Mouse (Mus musculus): Measurements from ENCODE around the gene Zfp384. TPM values are rescaled to one million over a fixed set of nuclear protein-coding genes. Genes with fewer than 3 reads are reported as not detected.
A peak's percentile ranks its signal among the peaks of the same experiment; 100 is the strongest.
"Not testable (repeated sequence)": the region's sequence is repeated elsewhere in the genome, so short reads cannot be mapped to it uniquely, and the experiment has no call there.

Gene Zfp384
- polyA plus RNA-seq, 2 experiments: 12.4 to 103 TPM

DNA sequence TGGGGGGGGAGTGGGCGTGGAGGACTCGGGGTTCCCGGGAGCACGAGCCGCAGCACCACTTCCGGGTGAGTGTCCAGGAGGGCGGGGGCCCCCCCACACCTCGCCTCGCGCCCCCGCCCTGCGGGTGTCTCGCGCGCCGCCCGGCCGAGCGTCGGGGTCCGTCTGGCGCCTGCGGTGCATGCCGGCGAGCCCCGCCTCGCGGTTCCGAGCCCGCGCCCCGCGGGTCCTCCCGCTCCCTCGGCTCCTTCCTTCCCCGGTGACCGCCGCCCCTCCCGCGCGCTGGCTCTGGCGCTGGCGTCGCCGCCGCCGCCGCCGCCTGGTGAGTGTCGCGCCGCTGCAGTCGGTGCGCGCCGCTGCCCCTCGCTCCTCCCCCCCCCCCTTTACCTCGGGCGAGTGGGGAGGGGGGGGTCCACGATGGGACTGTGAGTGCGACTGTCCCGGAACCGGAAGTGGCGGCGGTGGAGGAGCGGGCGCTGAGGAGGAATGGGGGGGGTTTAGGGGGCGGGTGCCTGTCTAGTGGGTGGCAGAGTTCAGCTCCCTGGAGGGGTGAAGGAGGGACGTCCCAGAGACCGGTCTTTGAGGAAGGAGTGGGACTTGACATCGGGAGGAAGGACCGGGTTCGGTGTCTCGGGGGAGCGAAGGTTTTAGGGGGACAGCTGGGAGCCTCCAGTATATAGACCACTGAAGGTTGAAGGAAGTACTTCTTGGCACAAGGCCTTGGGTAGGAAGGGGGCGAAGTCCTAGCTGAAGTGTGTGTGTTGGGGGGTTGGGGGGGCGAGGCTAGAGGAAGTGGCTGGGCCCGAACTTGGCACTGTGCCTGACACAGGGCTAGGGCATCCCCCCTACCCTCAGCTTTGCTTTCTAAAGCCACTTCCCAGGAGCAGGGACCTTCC lies 482 bp downstream of the Zfp384 start:
- H3K4me3 ChIP-seq (replicated peaks; ENCODE audit: low read length): peak overlapping the region; percentile 80
- no peaks in the 10 kb centered on the region for H3K9me3 ChIP-seq (ENCODE audit: control insufficient read depth, low read length)
- H3K9ac ChIP-seq (ENCODE audit: low read depth, low read length, severe bottlenecking): peak overlapping the region; percentile 93
- WGBS: 2% methylated on average over 30 of the region's 78 CpGs
- ATAC-seq (ENCODE audit: low FRiP score, low read depth): peak; percentile 87
- H3K27me3 ChIP-seq (ENCODE audit: control insufficient read depth, insufficient read depth, low read length): no peaks in the 10 kb centered on the region
- H3K4me2 ChIP-seq (replicated peaks; ENCODE audit: low read depth, low read length, severe bottlenecking): peak overlapping the region; percentile 67
- peak; percentile 85 for DNase-seq (ENCODE audit: low spot score)
- peak overlapping the region; percentile 98 for H3K27ac ChIP-seq (replicated peaks; ENCODE audit: low read depth, low read length)
- peaks cover 33% of the 10 kb centered on the region for H3K36me3 ChIP-seq (ENCODE audit: control insufficient read depth, insufficient read depth, low read length)
- no peak for TF ChIP-seq POLR2A (IDR thresholded peaks at IDR 0.05; ENCODE audit: borderline replicate concordance, extremely low read depth, insufficient read depth, insufficient read length)
- H3K4me1 ChIP-seq (ENCODE audit: control insufficient read depth, insufficient read depth, low read length): peaks cover 11% of the 10 kb centered on the region

- ATAC-seq (ENCODE audit: low FRiP score, low read depth): no peak
Measured at GRCm38 (mm10) chr6:125017682-125018081, 8.7 kb downstream of the Zfp384 start.

GRCm38 (mm10) chr6:125030532-125030931 lies 21.6 kb downstream of the Zfp384 start:
- H3K4me3 ChIP-seq (replicated peaks; ENCODE audit: low read length); H3K27me3 ChIP-seq (ENCODE audit: control insufficient read depth, insufficient read depth, low read length); H3K27ac ChIP-seq (replicated peaks; ENCODE audit: low read depth, low read length); ATAC-seq (ENCODE audit: low FRiP score, low read depth); H3K4me1 ChIP-seq (ENCODE audit: control insufficient read depth, insufficient read depth, low read length); H3K4me2 ChIP-seq (replicated peaks; ENCODE audit: low read depth, low read length, severe bottlenecking); H3K9me3 ChIP-seq (ENCODE audit: control insufficient read depth, low read length); H3K9ac ChIP-seq (ENCODE audit: low read depth, low read length, severe bottlenecking): not testable (repeated sequence)
- peaks cover 83% of the 10 kb centered on the region for H3K36me3 ChIP-seq (ENCODE audit: control insufficient read depth, insufficient read depth, low read length)
- DNase-seq (ENCODE audit: low spot score): peak; percentile 38
- WGBS: 27% methylated on average over 6 of the region's 9 CpGs

More at GRCm38 (mm10) chr6:125017682-125018081, 8.7 kb downstream of the Zfp384 start:
- DNase-seq (ENCODE audit: low spot score): no peak
- Histone ChIP-seq H3K27me3 (ENCODE audit: control insufficient read depth, insufficient read depth, low read length) (no peaks in the 10 kb centered on the region), H3K9me3 (ENCODE audit: control insufficient read depth, low read length) (no peaks in the 10 kb centered on the region), H3K4me1 (ENCODE audit: control insufficient read depth, insufficient read depth, low read length) (no peaks in the 10 kb centered on the region), H3K27ac (replicated peaks; ENCODE audit: low read depth, low read length) (no peak overlapping the region), H3K36me3 (ENCODE audit: control insufficient read depth, insufficient read depth, low read length) (peaks cover 72% of the 10 kb centered on the region), H3K9ac (ENCODE audit: low read depth, low read length, severe bottlenecking) (no peak overlapping the region), H3K4me2 (replicated peaks; ENCODE audit: low read depth, low read length, severe bottlenecking) (no peak overlapping the region), H3K4me3 (replicated peaks; ENCODE audit: low read length) (no peak overlapping the region)
- TF ChIP-seq POLR2A (IDR thresholded peaks at IDR 0.05; ENCODE audit: borderline replicate concordance, extremely low read depth, insufficient read depth, insufficient read length): no peak
- WGBS: 87% methylated on average over 3 of the region's 3 CpGs

DNA sequence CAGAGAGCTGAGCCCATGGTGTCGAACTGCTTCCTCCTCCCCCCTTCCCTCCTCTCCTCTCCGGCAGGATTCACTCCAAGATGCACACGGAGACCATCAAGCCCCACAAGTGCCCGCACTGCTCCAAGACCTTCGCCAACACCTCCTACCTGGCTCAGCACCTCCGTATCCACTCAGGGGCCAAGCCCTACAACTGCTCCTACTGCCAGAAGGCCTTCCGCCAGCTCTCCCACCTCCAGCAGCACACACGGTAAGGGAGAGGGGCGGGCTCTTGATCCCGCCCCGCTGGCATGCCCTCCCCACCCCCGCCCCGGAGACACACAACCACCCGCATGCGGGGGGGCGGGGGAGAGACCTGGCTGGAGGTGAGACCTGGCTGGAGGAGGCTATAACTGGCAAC lies 22.7 kb downstream of the Zfp384 start:
- H3K4me3 ChIP-seq (replicated peaks; ENCODE audit: low read length): no peak overlapping the region
- no peak overlapping the region for H3K27ac ChIP-seq (replicated peaks; ENCODE audit: low read depth, low read length)
- no peak overlapping the region for H3K9ac ChIP-seq (ENCODE audit: low read depth, low read length, severe bottlenecking)
- no peaks in the 10 kb centered on the region for H3K4me1 ChIP-seq (ENCODE audit: control insufficient read depth, insufficient read depth, low read length)
- ATAC-seq (ENCODE audit: low FRiP score, low read depth) (no peak), DNase-seq (ENCODE audit: low spot score) (no peak)
- H3K4me2 ChIP-seq (replicated peaks; ENCODE audit: low read depth, low read length, severe bottlenecking): no peak overlapping the region
- no peaks in the 10 kb centered on the region for H3K27me3 ChIP-seq (ENCODE audit: control insufficient read depth, insufficient read depth, low read length)
- H3K36me3 ChIP-seq (ENCODE audit: control insufficient read depth, insufficient read depth, low read length): peaks cover 82% of the 10 kb centered on the region
- H3K9me3 ChIP-seq (ENCODE audit: control insufficient read depth, low read length): no peaks in the 10 kb centered on the region
- TF ChIP-seq POLR2A (IDR thresholded peaks at IDR 0.05; ENCODE audit: borderline replicate concordance, extremely low read depth, insufficient read depth, insufficient read length): no peak
- 90% methylated on average over 16 of the region's 16 CpGs for WGBS

- ATAC-seq (ENCODE audit: low FRiP score, low read depth) (no peak), DNase-seq (ENCODE audit: low spot score) (no peak)
- Histone ChIP-seq H3K9ac (ENCODE audit: low read depth, low read length, severe bottlenecking) (peak overlapping the region; percentile 49; the same call in 1 of the 2 replicates), H3K4me2 (replicated peaks; ENCODE audit: low read depth, low read length, severe bottlenecking) (peak overlapping the region; percentile 56), H3K4me1 (ENCODE audit: control insufficient read depth, insufficient read depth, low read length) (peaks cover 4% of the 10 kb centered on the region; the same call in 1 of the 2 replicates), H3K27me3 (ENCODE audit: control insufficient read depth, insufficient read depth, low read length) (no peaks in the 10 kb centered on the region), H3K4me3 (replicated peaks; ENCODE audit: low read length) (peak overlapping the region; percentile 51), H3K27ac (replicated peaks; ENCODE audit: low read depth, low read length) (peak overlapping the region; percentile 87), H3K9me3 (ENCODE audit: control insufficient read depth, low read length) (no peaks in the 10 kb centered on the region), H3K36me3 (ENCODE audit: control insufficient read depth, insufficient read depth, low read length) (peaks cover 46% of the 10 kb centered on the region)
- no peak for TF ChIP-seq POLR2A (IDR thresholded peaks at IDR 0.05; ENCODE audit: borderline replicate concordance, extremely low read depth, insufficient read depth, insufficient read length)
- WGBS: 91% methylated on average over 4 of the region's 4 CpGs
Measured at GRCm38 (mm10) chr6:125038666-125039065, 29.7 kb downstream of the Zfp384 start.

Measured in limb, embryonic 14.5 days (tissue).